Mouse (Mus musculus): ENCODE results near the gene Rfx8.

DNA sequence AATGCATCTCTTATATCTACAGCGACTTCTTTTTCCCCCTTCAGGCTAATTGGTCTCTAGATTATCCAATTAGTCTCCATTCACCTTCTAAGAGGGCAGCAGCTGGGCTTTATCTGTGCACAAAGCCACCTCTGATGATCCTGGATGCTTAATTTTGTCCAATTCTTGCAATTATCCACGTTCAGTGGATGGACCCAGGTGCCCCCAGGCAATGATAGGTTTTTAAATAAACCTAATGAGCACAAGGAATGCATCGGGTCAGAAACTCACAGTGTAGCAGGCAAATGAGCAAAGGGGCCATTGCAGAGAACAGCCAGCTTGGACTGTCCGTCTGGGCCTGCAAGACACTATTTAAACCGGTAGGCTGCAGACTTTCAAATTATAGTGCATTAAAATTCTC is 10.1 kb upstream of the Rfx8 start:
- TF ChIP-seq EP300 (IDR thresholded peaks at IDR 0.05; ENCODE audit: low read depth in 1 of 2, low read length in 2 of 2) = no peak
- no peak for TF ChIP-seq POLR2A (IDR thresholded peaks at IDR 0.05; ENCODE audit: control insufficient read depth in 1 of 2, insufficient read depth in 1 of 2, low read depth in 1 of 2, low read length in 2 of 2, poor library complexity in 1 of 2)
- TF ChIP-seq MEF2A (IDR thresholded peaks at IDR 0.05; ENCODE audit: extremely low read depth, insufficient replicate concordance, low read depth, low read length, poor library complexity, severe bottlenecking) = no peak
